Mouse (Mus musculus) bone marrow macrophage, adult 2 months (primary cell): ENCODE measurements at regions not wholly inside any gene's neighbourhood (a gene's known extent, or its start where the extent isn't known, plus 50 kb on each side); places are given as distances from the start of the nearest gene placed in this dataset.

Experiments
- H3K27ac ChIP-seq: 2 replicates; pipeline ENCODE4 v1.5.1; 2012; ENCODE audit warnings: low read depth, low read length; ENCODE audit not compliant: insufficient read depth
- H3K4me1 ChIP-seq: 2 replicates; pipeline ENCODE4 v1.6.1; 2012; ENCODE audit warnings: low read length; ENCODE audit not compliant: control insufficient read depth, insufficient read depth
- H3K4me3 ChIP-seq: 2 replicates; pipeline ENCODE4 v1.5.1; 2012; ENCODE audit warnings: mild to moderate bottlenecking, low read length, moderate library complexity; ENCODE audit not compliant: insufficient read depth
- CTCF ChIP-seq: IDR thresholded peaks from 2 replicates; pipeline ENCODE4 v1.5.1; 2012; ENCODE audit warnings: low read depth, mild to moderate bottlenecking, low read length, moderate library complexity
- POLR2A ChIP-seq: IDR thresholded peaks from 2 replicates; pipeline ENCODE4 v1.6.1; 2012; ENCODE audit warnings: mild to moderate bottlenecking, low read depth, low read length, borderline replicate concordance

GRCm38 (mm10) chr16:5524375-5524774, 268.6 kb upstream of the Eef2kmt start:
- Histone ChIP-seq H3K27ac (no peak overlapping the region), H3K4me1 (no peaks in the 10 kb centered on the region), H3K4me3 (no peak overlapping the region)
- TF ChIP-seq CTCF (no peak), POLR2A (no peak)

GRCm38 (mm10) chr16:5523402-5524021, 267.7 kb upstream of the Eef2kmt start:
- Histone ChIP-seq H3K4me3 (no peak overlapping the region), H3K27ac (no peak overlapping the region), H3K4me1 (no peaks in the 10 kb centered on the region)
- no peak for TF ChIP-seq POLR2A
- TF ChIP-seq CTCF: no peak

GRCm38 (mm10) chr16:5517746-5518145, 262.0 kb upstream of the Eef2kmt start:
- no peaks in the 10 kb centered on the region for H3K4me1 ChIP-seq
- TF ChIP-seq CTCF (no peak), POLR2A (no peak)
- no peak overlapping the region for H3K27ac ChIP-seq

GRCm38 (mm10) chr16:5515867-5516266, 260.1 kb upstream of the Eef2kmt start:
- no peaks in the 10 kb centered on the region for H3K4me1 ChIP-seq
- TF ChIP-seq POLR2A (no peak), CTCF (no peak)
- no peak overlapping the region for H3K4me3 ChIP-seq
- H3K27ac ChIP-seq: no peak overlapping the region

More at GRCm38 (mm10) chr16:5517746-5518145, 262.0 kb upstream of the Eef2kmt start:
- no peak overlapping the region for H3K4me3 ChIP-seq

GRCm38 (mm10) chr16:5507261-5507660, 251.5 kb upstream of the Eef2kmt start:
- H3K27ac ChIP-seq: no peak overlapping the region
- no peak for TF ChIP-seq CTCF
- TF ChIP-seq POLR2A: no peak
- H3K4me1 ChIP-seq: no peaks in the 10 kb centered on the region
- no peak overlapping the region for H3K4me3 ChIP-seq

- H3K27ac ChIP-seq: no peak overlapping the region
- TF ChIP-seq POLR2A: no peak
- TF ChIP-seq CTCF: no peak
- H3K4me3 ChIP-seq: no peak overlapping the region
- no peaks in the 10 kb centered on the region for H3K4me1 ChIP-seq
Measured at GRCm38 (mm10) chr16:5501961-5502360, 246.2 kb upstream of the Eef2kmt start.

GRCm38 (mm10) chr16:5496051-5496685, 240.4 kb upstream of the Eef2kmt start:
- Histone ChIP-seq H3K4me3 (no peak overlapping the region), H3K4me1 (no peaks in the 10 kb centered on the region), H3K27ac (no peak overlapping the region)
- TF ChIP-seq CTCF (no peak), POLR2A (no peak)

GRCm38 (mm10) chr16:5493352-5493751, 237.6 kb upstream of the Eef2kmt start:
- Histone ChIP-seq H3K27ac (no peak overlapping the region), H3K4me3 (no peak overlapping the region), H3K4me1 (no peaks in the 10 kb centered on the region)
- TF ChIP-seq CTCF: no peak
- TF ChIP-seq POLR2A: no peak

- Histone ChIP-seq H3K4me1 (no peaks in the 10 kb centered on the region), H3K4me3 (no peak overlapping the region), H3K27ac (no peak overlapping the region)
- TF ChIP-seq CTCF: no peak
- TF ChIP-seq POLR2A: no peak
Measured at GRCm38 (mm10) chr16:5487259-5487658, 231.5 kb upstream of the Eef2kmt start.

GRCm38 (mm10) chr16:5483337-5483736, 227.6 kb upstream of the Eef2kmt start:
- Histone ChIP-seq H3K27ac (no peak overlapping the region), H3K4me1 (no peaks in the 10 kb centered on the region), H3K4me3 (no peak overlapping the region)
- TF ChIP-seq CTCF: no peak
- TF ChIP-seq POLR2A: no peak
